Mouse (Mus musculus) Patski (cell line): ENCODE measurements at regions not wholly inside any gene's neighbourhood (a gene's known extent, or its start where the extent isn't known, plus 50 kb on each side); places are given as distances from the start of the nearest gene placed in this dataset.
A peak's percentile ranks its signal among the peaks of the same experiment; 100 is the strongest.
"Not testable (repeated sequence)": the region's sequence is repeated elsewhere in the genome, so short reads cannot be mapped to it uniquely, and the experiment has no call there.

ENCODE experiments used
- ATAC-seq: fragments of 100-300 bp; one replicate; pipeline ENCODE4 v1.8.0; 2021
- CTCF ChIA-PET: fragments of 350-600 bp; sonication (Branson Sonifier 250); formaldehyde crosslinking; loops from one replicate; lab custom pipeline; 2022; ENCODE audit warnings: inconsistent platforms; lab: Charles Lee
- POLR2A ChIA-PET: fragments of 350-600 bp; sonication (Branson Sonifier 250); formaldehyde crosslinking; loops from one replicate; lab custom pipeline; 2022; ENCODE audit warnings: antibody characterized with exemption, inconsistent platforms; lab: Charles Lee
- DNase-seq: peaks from one replicate; pipeline ENCODE4 v3.0.0-alpha.2; 2011; ENCODE audit warnings: low read depth, low spot score
- H3K27me3 ChIP-seq: fragments of 371-371 bp; one replicate; pipeline ENCODE4 v1.5.1; 2021
- CTCF ChIP-seq: fragments of 100-300 bp; IDR thresholded peaks from one replicate; pipeline ENCODE4 v1.5.1; 2021
- in situ Hi-C: fragments of 300-500 bp; cut with MboI; formaldehyde crosslinking; loops from 3 replicates; pipeline ENCODE4 v1.11.1; 2018; ENCODE audit warnings: low pct_unique_long_range_greater_than_20kb, mixed read lengths

DNA sequence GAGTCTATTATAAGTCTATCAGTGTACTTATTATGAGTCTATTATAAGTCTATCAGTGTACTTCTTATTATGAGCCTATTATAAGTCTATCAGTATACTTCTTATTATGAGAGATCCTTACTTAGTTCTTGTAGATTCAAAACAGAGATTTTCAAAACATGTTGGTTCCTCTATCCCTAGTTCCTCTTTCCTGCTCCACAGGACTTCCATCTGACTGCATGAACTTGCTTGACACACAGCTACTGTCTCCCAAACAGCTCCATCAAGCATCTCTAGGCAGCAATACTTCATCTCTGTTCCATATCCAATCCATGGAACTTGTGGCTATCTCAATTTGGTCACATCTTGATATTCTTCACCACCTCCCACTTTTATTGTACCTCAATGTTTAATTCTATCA, 257.4 kb upstream of the Pfkp start:
- CTCF ChIA-PET = no interaction called here
- ATAC-seq (no peak), DNase-seq (no peak)
- no peaks in the 10 kb centered on the region for H3K27me3 ChIP-seq
- no peak for TF ChIP-seq CTCF
- POLR2A ChIA-PET = no interaction called here
- in situ Hi-C loops = no loop called here

DNA sequence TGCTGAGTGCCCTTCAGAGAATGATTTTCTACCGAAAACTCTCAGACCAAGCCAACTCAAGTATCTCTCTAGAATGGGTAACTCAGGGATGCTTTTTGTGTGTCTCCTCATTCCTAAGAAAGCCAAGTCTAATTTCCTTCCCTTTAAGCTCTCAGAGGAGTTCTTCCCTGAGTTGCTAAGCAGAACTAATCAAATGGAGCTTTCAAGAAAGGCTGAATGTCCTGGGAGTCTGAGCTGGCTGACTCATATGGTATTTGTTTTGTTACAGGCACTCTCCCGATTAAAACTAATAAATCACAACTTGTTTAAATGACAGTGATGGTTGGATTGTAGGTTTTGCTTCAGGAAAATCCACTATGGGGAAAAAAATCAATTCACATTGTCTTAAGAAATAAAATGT, 253.1 kb upstream of the Pfkp start:
- ChIA-PET POLR2A (no interaction called here), CTCF (interaction anchor here (0.9 kb wide), 1 partner anchor 13 kb away, joined by 3 read pairs; no protein-coding TSS in a partner anchor)
- TF ChIP-seq CTCF = no peak
- DNase-seq (no peak), ATAC-seq (no peak)
- in situ Hi-C loops = no loop called here
- H3K27me3 ChIP-seq = no peaks in the 10 kb centered on the region

DNA sequence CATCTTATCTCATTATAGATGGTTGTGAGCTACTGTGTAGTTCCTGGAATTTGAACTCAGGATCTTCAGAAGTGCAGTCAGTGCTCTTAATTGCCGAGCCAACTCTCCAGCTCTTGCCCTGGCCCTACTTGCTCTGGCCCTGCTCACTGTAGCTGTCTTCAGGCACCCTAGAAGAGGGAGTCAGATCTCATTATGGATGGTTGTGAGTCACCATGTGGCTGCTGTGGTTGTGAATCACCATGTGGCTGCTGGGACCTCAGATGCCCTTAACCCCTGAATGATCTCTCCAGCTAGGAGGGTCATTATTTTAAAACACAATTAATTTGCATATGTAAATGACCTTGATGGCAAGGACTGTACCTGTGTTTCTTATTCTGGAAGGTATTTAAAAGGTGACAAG, 249.1 kb upstream of the Pfkp start:
- peak; percentile 54 for ATAC-seq
- POLR2A ChIA-PET = no interaction called here
- no peaks in the 10 kb centered on the region for H3K27me3 ChIP-seq
- no peak for TF ChIP-seq CTCF
- in situ Hi-C loops = no loop called here
- no peak for DNase-seq
- CTCF ChIA-PET = no interaction called here

DNA sequence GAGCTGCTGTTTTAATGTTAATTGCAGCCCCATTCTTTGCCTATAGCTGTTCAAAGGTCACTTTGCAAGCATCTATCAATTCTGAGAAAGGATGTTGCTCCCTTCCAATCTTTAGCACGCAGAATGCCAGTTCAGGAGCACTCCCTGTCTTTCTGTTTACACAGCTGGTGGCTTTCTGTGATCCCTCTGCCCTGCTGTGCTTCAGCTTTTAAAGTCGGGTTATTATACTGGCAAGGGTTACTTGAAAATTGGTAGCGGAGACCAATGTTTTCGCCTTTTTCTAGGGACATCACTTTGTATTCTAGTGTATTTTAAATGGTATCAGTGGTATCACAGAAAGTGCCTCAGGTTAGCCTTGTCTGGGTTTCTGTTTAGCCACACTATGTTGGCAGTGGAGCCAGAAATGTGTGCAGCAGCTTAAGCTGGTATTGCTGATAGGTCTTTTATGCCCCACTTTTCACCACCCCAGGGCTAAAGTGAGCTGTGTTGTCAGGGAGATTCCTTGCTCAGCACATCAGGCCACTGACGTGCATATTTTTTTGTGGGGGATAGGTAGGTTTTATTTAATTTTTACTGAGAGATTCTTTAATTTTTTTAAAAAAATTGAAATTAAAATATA, 243.0 kb upstream of the Pfkp start:
- TF ChIP-seq CTCF = no peak
- no peak for DNase-seq
- H3K27me3 ChIP-seq = peaks cover 5% of the 10 kb centered on the region
- in situ Hi-C loops = no loop called here
- no peak for ATAC-seq
- CTCF ChIA-PET = no interaction called here
- POLR2A ChIA-PET = no interaction called here

DNA sequence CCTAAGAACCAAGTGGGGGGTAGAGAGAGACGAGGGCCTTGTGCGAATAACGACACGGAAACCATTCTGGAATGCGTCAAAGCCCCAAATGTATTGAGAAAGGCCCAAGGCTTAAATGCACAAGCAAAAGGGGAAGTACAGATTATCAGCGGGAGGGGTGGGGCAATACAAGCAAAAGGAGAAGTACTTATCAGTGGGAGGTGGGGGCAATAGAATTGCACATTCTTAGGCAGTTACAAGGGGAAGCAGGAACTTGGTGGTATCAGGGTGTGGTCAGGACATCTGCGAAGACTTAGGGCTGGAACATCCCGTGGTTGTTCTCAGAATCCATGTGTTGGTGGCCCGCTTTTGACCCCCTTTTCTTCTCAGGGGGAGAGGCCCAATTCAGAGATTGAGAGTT, 240.9 kb upstream of the Pfkp start:
- POLR2A ChIA-PET, CTCF ChIA-PET, DNase-seq, H3K27me3 ChIP-seq, in situ Hi-C loops, ATAC-seq: not testable (repeated sequence)

DNA sequence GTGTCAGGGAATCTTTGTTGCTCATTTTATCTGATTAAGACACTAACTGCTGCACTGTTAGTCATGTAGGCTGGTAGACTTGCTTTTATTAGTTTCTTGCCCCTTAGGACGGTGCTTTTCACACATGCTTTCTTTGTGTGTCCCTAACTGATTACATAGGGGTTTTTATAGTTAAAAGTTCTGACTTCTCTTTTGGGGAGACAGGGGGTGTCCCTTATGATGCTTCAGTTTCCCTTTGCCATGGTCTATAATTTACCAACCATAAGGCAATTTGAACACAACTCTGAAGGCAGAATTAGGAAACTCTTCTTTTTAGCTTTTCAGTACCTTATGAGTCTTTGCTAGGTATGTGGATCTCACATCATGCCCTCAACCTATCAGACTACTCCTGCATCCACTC, 239.8 kb upstream of the Pfkp start:
- in situ Hi-C loops = no loop called here
- CTCF ChIA-PET = no interaction called here
- no peak for TF ChIP-seq CTCF
- POLR2A ChIA-PET = no interaction called here
- H3K27me3 ChIP-seq = peaks cover 5% of the 10 kb centered on the region
- ATAC-seq (no peak), DNase-seq (no peak)

DNA sequence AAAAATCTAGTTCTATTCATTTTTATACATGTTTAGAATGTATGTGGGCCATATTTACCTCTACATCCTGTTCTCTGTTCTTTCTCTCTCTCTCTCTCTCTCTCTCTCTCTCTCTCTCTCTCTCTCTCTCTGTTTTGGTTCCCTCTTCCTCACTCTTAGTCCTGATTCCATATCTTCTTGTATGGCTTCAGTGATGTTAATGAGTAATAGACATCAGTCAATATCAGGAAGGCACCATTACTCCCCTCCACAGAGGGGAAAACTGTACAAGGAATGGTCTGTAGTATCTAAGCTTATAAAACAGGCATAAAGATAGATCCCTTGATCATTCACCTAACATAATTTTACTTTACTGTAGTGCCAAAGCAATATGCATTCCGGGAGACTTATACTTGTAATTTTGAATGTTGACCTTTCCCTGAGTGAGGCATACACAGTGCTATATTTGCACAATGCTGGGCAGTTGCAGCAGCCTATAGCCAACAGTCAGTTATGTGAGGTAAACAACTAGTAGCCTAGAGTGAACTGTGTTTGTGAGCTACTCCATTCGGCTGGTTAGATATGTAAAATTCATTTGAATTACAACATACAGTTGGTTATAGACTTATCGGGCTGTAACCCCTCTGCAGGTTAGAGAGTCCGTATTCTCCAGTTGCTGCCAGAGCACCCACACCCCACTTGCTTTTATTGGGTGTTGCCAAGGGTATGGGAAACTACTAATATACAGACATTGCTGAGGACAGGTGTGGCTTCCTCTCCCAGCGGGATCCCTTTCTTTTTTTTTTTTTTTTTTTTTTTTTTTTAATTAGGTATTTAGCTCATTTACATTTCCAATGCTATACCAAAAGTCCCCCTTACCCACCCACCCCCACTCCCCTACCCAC, 228.7 kb upstream of the Pfkp start:
- no peaks in the 10 kb centered on the region for H3K27me3 ChIP-seq
- ChIA-PET POLR2A (no interaction called here), CTCF (no interaction called here)
- no peak for ATAC-seq
- in situ Hi-C loops = no loop called here
- TF ChIP-seq CTCF = no peak
- DNase-seq = no peak

DNA sequence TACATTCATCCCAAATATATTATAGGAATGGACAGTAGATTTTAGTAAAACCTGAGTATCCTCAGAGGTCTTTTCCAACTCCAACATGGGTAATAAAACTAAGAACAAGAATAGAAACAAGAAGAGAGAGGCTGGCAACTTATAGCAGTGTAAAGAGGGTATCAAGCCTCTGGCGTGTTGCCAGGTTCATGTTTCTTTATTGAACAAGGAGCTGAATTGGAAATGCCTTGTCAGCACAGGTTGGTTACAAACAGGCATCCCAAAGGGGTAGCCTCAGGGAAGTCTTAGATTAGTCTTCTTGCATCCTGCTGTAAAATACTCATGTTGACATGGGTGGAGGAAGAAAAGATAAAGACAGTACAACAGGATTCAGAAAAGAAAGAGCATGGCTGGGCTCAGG, 213.6 kb upstream of the Pfkp start:
- ChIA-PET POLR2A (no interaction called here), CTCF (no interaction called here)
- TF ChIP-seq CTCF = no peak
- no peak for DNase-seq
- peaks cover 9% of the 10 kb centered on the region for H3K27me3 ChIP-seq
- no peak for ATAC-seq
- in situ Hi-C loops = no loop called here

DNA sequence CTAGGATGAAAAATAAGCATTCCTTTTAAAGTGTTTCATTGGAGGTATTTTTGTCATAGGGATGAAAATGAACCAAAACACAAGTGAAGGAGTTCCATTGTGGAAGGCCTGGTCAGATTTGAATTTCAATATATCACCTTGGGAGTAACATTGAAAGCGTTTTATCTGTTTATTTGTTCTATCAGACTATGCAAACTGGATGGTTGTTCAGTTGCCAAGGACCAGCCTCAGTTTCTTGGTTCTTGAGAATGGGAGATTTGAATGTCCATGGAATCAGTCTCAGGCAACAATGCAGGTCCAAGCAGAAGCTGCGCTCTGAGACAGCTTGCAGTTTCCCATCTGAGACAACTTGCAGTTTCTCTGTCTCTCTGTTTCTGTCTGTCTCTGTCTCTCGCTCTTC, 211.0 kb upstream of the Pfkp start:
- in situ Hi-C loops = loop anchor here (5.0 kb wide), 1 partner anchor 102 kb away; no protein-coding TSS in a partner anchor
- DNase-seq = no peak
- ChIA-PET CTCF (no interaction called here), POLR2A (no interaction called here)
- H3K27me3 ChIP-seq = peaks cover 13% of the 10 kb centered on the region
- TF ChIP-seq CTCF = no peak
- no peak for ATAC-seq

DNA sequence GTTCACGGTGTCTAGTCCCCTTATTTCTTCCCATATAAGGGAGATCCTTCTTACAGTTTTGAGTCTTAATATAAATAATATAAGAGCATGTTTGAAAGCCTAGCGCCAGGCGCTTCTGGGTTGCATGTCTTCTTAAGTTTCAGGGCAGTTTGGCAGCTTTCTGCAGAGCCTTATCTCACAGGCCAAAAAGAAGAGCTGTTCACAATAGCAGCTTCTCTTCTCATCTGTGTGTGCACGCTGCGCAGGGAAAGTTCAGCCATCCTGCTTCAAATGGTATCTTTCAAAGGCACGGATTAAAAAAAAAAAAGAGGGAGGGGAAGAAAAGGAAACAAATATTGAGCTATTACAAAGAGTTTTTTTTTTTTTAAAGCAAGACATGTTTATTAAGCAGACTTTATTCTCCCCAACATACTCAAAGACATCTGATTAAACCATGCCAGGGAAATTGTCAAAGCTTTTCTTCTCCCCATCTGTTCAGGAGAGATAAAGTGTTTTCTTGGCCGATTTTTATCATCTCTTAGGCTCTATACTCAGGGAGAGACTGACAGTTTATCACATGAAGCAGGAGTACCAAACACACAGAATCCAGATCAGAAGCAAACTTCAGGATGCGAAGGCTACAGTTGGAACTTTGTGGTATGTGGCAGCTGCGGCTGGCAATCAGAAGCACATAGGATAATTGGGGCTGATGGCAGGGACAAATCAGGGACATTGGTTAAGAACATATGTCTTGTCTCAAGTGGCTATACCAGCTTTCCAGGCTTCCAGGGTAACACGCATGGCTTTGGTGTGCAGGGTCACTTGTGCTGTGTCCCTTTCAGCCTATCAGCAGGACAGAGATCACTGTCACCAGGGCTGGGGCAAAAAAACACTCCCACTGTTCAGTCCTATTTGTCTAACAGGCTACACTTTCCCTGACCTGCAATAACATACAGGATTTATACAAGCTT, 206.9 kb upstream of the Pfkp start:
- H3K27me3 ChIP-seq = peaks cover 9% of the 10 kb centered on the region
- CTCF ChIA-PET = interaction anchor here (1.3 kb wide), 1 partner anchor 36 kb away, joined by 3 read pairs; no protein-coding TSS in a partner anchor
- no peak for TF ChIP-seq CTCF
- ATAC-seq (no peak), DNase-seq (no peak)
- POLR2A ChIA-PET = interaction anchor here (0.7 kb wide), 1 partner anchor 12 kb away, joined by 3 read pairs; no protein-coding TSS in a partner anchor
- in situ Hi-C loops = loop anchor here (5.0 kb wide), 1 partner anchor 98 kb away; no protein-coding TSS in a partner anchor
